14 mouse cellular contexts compared by ENCODE assay signal in the genomic region with DNA sequence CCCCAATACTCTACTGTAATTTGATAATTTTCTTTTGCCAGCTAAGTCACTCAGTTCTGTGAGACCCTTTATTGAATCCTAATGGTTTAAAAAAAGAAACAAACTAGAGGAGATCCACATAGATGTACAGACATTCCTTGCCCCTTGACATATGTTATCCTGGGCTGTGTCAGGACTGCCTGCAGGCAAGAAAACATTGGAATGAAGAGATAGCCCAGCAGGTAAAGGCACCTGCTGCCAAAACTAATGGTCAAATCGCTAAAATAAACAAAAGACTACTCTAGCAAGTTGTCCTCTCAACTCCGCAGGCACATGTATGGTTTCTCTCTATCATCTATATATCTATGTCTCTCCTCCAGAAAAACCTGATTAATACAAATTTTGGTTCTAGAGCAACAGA.
"Had no signal": no experiment of that assay in that cellular context is flagged by ENCODE, and none has a peak within 500 bp of the region (broad histone marks: within the 10 kb centered on the region; RNA-seq: fewer than 3 reads in every experiment).

No protein-coding gene starts in this region.

- H3K9me3 ChIP-seq: limb, embryonic 13.5 days; midbrain, embryonic 12.5 days; neural tube, embryonic 13.5 days had no signal

- H3K27me3 ChIP-seq: limb, embryonic 13.5 days; midbrain, embryonic 12.5 days; neural tube, embryonic 13.5 days had no signal

- DNase-seq: kidney, postnatal 10 days; kidney, postnatal 4 days; left cerebral cortex, postnatal 4 days; lung, adult 2 months; lung, postnatal 4 days; right cerebral cortex, postnatal 25 days; thymus, postnatal 4 days had no signal

- H3K36me3 ChIP-seq: midbrain, embryonic 12.5 days had no signal

- H3K27ac ChIP-seq: layer of hippocampus, adult 2 months; limb, embryonic 13.5 days; liver, embryonic 14.5 days; midbrain, embryonic 12.5 days; neural tube, embryonic 13.5 days had no signal

- H3K4me1 ChIP-seq: limb, embryonic 13.5 days; midbrain, embryonic 12.5 days; neural tube, embryonic 13.5 days had no signal

- H3K4me3 ChIP-seq: layer of hippocampus, adult 2 months; limb, embryonic 13.5 days; midbrain, embryonic 12.5 days; neural tube, embryonic 13.5 days had no signal

- H3K4me2 ChIP-seq: limb, embryonic 13.5 days; midbrain, embryonic 12.5 days; neural tube, embryonic 13.5 days had no signal

- ATAC-seq: lung, postnatal 0 days; midbrain, embryonic 16.5 days had no signal

- H3K9ac ChIP-seq: limb, embryonic 13.5 days; liver, embryonic 14.5 days; midbrain, embryonic 12.5 days; neural tube, embryonic 13.5 days had no signal
